Mouse (Mus musculus): Measurements from ENCODE around the gene Wfdc21. TPM values are rescaled to one million over a fixed set of nuclear protein-coding genes. Genes with fewer than 3 reads are reported as not detected.

Gene Wfdc21
- polyA plus RNA-seq, 1 experiment, result not detected

DNA sequence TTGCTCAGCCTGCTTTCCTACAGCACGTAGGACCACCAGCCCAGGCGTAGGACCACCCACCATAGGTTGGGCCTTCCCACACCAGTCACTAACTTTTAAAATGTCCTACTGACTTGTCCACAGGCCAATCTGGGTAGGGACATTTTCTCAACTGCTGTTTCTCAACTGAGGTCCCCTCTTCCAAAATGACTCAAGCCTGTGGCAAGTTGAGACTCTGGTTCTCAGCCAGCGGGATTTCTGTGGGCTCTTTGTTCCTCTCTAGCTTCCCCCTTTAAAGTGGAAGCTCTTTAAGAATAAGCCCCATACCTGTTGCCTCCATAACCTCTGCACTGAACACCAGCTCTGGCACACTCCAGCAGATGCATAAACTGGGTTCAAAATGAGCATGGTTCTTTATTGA lies 3.2 kb upstream of the Wfdc21 start:
- Histone ChIP-seq H3K4me3 (ENCODE audit: insufficient read depth, low read depth, low read length) (no peak overlapping the region), H3K27ac (ENCODE audit: insufficient read depth, low read depth, low read length) (no peak overlapping the region), H3K4me1 (ENCODE audit: control insufficient read depth, insufficient read depth, low read length) (no peaks in the 10 kb centered on the region)
- 83% methylated on average over 3 of the region's 3 CpGs for WGBS
- TF ChIP-seq POLR2A (IDR thresholded peaks at IDR 0.05; ENCODE audit: insufficient read depth, low read depth, low read length) (no peak), CTCF (IDR thresholded peaks at IDR 0.05; ENCODE audit: insufficient read depth, low read depth, low read length) (no peak)

DNA sequence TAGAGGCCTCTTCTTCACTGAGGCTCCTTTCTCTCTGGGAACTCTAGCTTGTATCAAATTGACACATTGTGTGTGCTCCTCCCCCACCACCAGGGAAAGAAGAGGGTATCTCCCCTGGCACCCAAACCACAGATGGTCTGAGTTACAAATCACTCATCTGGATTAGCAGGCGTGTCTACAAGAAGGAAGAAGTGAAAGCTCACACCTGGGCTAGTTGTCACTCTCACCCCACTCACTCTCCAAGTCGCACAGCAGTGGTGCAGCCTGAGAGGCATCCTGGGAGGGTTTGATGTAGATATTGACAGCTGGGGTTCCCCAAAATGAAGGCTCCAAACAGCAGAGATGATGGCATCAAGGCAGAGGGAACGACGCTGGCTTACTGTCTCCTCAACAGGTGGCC lies 588 bp upstream of the Wfdc21 start:
- TF ChIP-seq POLR2A (IDR thresholded peaks at IDR 0.05; ENCODE audit: insufficient read depth, low read depth, low read length) (no peak), CTCF (IDR thresholded peaks at IDR 0.05; ENCODE audit: insufficient read depth, low read depth, low read length) (no peak)
- H3K4me3 ChIP-seq (ENCODE audit: insufficient read depth, low read depth, low read length), result no peak overlapping the region
- WGBS, result 67% methylated on average over 4 of the region's 4 CpGs
- H3K27ac ChIP-seq (ENCODE audit: insufficient read depth, low read depth, low read length), result no peak overlapping the region
- H3K4me1 ChIP-seq (ENCODE audit: control insufficient read depth, insufficient read depth, low read length), result no peaks in the 10 kb centered on the region

GRCm38 (mm10) chr11:83747376-83748265 lies 881 bp downstream of the Wfdc21 start:
- Histone ChIP-seq H3K4me3 (ENCODE audit: insufficient read depth, low read depth, low read length) (no peak overlapping the region), H3K4me1 (ENCODE audit: control insufficient read depth, insufficient read depth, low read length) (no peaks in the 10 kb centered on the region), H3K27ac (ENCODE audit: insufficient read depth, low read depth, low read length) (no peak overlapping the region)
- WGBS, result 63% methylated on average over 6 of the region's 6 CpGs
- TF ChIP-seq POLR2A (IDR thresholded peaks at IDR 0.05; ENCODE audit: insufficient read depth, low read depth, low read length) (no peak), CTCF (IDR thresholded peaks at IDR 0.05; ENCODE audit: insufficient read depth, low read depth, low read length) (no peak)

DNA sequence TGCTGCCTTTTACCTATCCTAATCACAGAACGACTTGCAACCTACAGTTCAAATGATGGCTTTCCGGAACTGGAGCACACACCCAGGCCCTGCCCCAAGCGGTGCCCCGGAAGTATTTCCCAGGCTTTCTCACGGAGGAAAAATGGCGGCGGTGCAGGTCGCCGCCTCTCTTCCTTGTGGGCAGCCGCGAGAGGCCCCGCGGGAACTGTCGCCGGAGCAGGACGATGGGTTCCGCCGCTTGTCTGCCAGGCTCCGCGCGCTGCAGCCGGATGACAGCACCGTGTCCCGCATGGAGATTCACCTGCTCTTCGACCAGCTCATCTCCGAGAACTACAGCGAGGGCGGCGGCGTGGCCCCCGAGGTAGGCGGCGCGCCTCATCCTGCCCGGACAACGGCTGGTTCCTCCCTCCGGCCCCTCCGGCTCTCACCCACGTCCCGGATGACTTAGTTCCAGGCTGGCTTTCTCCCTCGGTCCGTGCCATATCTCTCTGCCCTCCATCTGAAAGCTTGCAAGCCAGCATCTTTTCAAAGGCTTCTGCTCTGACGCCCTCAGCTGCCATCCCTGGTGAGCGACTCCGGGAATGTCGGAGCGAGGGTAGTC lies 6.9 kb downstream of the Wfdc21 start, which contains the start of gene Heatr6:
TSS of gene Heatr6 (plus strand) at position 116 of the 601 bp plus-strand sequence.
- Histone ChIP-seq H3K4me3 (ENCODE audit: insufficient read depth, low read depth, low read length) (peak within 1 kb of the TSS; percentile 95), H3K4me1 (ENCODE audit: control insufficient read depth, insufficient read depth, low read length) (peaks cover 2% of the 10 kb centered on the region; the same call in 1 of the 2 replicates), H3K27ac (ENCODE audit: insufficient read depth, low read depth, low read length) (peak within 1 kb of the TSS; percentile 73)
- under 1% methylated on average over 47 of the region's 47 CpGs for WGBS
- no peak for TF ChIP-seq CTCF (IDR thresholded peaks at IDR 0.05; ENCODE audit: insufficient read depth, low read depth, low read length)
- TF ChIP-seq POLR2A (IDR thresholded peaks at IDR 0.05; ENCODE audit: insufficient read depth, low read depth, low read length), result peak; percentile 42; the same call in 1 of the 2 replicates

GRCm38 (mm10) chr11:83754227-83754626 lies 7.5 kb downstream of the Wfdc21 start:
- Histone ChIP-seq H3K27ac (ENCODE audit: insufficient read depth, low read depth, low read length) (peak overlapping the region; percentile 73), H3K4me3 (ENCODE audit: insufficient read depth, low read depth, low read length) (peak overlapping the region; percentile 95), H3K4me1 (ENCODE audit: control insufficient read depth, insufficient read depth, low read length) (peaks cover 2% of the 10 kb centered on the region; the same call in 1 of the 2 replicates)
- 2% methylated on average over 8 of the region's 8 CpGs for WGBS
- TF ChIP-seq POLR2A (IDR thresholded peaks at IDR 0.05; ENCODE audit: insufficient read depth, low read depth, low read length) (no peak), CTCF (IDR thresholded peaks at IDR 0.05; ENCODE audit: insufficient read depth, low read depth, low read length) (no peak)

DNA sequence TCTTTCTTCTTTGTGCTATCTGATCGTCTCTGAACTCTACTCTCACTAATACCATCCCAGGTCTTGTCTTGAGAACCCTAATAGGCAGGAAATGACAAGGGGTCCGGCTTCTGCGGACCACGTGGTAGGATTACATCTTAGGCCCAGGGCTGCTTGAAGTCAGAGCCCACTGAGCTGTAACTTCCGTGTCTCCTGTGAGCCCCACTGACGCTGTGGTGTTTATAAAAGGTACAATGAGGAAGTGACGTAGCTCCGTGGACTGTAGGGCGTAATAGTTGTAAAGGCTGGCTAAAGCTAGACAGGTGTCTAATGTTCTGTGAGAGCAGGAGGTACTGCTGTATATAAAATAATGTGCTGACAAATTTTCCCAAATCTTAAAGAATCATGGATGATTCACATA lies 20.6 kb downstream of the Wfdc21 start:
- TF ChIP-seq POLR2A (IDR thresholded peaks at IDR 0.05; ENCODE audit: insufficient read depth, low read depth, low read length) (no peak), CTCF (IDR thresholded peaks at IDR 0.05; ENCODE audit: insufficient read depth, low read depth, low read length) (no peak)
- WGBS, result 90% methylated on average over 9 of the region's 9 CpGs
- Histone ChIP-seq H3K4me3 (ENCODE audit: insufficient read depth, low read depth, low read length) (no peak overlapping the region), H3K27ac (ENCODE audit: insufficient read depth, low read depth, low read length) (no peak overlapping the region), H3K4me1 (ENCODE audit: control insufficient read depth, insufficient read depth, low read length) (no peaks in the 10 kb centered on the region)

GRCm38 (mm10) chr11:83768976-83769375 lies 22.2 kb downstream of the Wfdc21 start:
- TF ChIP-seq POLR2A (IDR thresholded peaks at IDR 0.05; ENCODE audit: insufficient read depth, low read depth, low read length) (no peak), CTCF (IDR thresholded peaks at IDR 0.05; ENCODE audit: insufficient read depth, low read depth, low read length) (no peak)
- H3K4me1 ChIP-seq (ENCODE audit: control insufficient read depth, insufficient read depth, low read length), result no peaks in the 10 kb centered on the region
- H3K27ac ChIP-seq (ENCODE audit: insufficient read depth, low read depth, low read length), result no peak overlapping the region
- no peak overlapping the region for H3K4me3 ChIP-seq (ENCODE audit: insufficient read depth, low read depth, low read length)
- WGBS, result 83% methylated on average over 4 of the region's 4 CpGs

DNA sequence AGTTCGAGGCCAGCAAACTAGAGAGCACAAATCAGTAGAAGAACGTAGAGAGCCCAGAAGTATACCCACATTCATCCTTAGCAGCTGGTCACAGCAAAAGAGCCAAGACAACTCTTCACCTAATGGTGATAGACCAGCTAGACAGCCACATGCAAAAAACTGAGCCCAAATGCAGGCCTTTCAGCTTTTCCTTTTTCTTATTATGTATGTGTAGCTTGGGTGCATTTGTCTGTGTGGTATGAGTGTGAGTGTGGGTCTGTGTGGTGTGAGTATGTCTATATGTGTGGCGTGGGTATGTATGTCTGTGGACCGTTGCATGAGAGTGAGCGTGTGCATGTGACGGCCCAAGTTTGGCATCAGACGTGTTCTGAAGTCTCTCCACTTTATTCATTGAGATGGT lies 24.3 kb downstream of the Wfdc21 start:
- WGBS, result 94% methylated on average over 7 of the region's 7 CpGs
- Histone ChIP-seq H3K4me1 (ENCODE audit: control insufficient read depth, insufficient read depth, low read length) (no peaks in the 10 kb centered on the region), H3K27ac (ENCODE audit: insufficient read depth, low read depth, low read length) (no peak overlapping the region), H3K4me3 (ENCODE audit: insufficient read depth, low read depth, low read length) (no peak overlapping the region)
- TF ChIP-seq POLR2A (IDR thresholded peaks at IDR 0.05; ENCODE audit: insufficient read depth, low read depth, low read length), result no peak
- no peak for TF ChIP-seq CTCF (IDR thresholded peaks at IDR 0.05; ENCODE audit: insufficient read depth, low read depth, low read length)

GRCm38 (mm10) chr11:83772341-83772740 lies 25.6 kb downstream of the Wfdc21 start:
- WGBS, result 94% methylated on average over 6 of the region's 6 CpGs
- TF ChIP-seq POLR2A (IDR thresholded peaks at IDR 0.05; ENCODE audit: insufficient read depth, low read depth, low read length) (no peak), CTCF (IDR thresholded peaks at IDR 0.05; ENCODE audit: insufficient read depth, low read depth, low read length) (no peak)
- Histone ChIP-seq H3K4me1 (ENCODE audit: control insufficient read depth, insufficient read depth, low read length) (no peaks in the 10 kb centered on the region), H3K27ac (ENCODE audit: insufficient read depth, low read depth, low read length) (no peak overlapping the region), H3K4me3 (ENCODE audit: insufficient read depth, low read depth, low read length) (no peak overlapping the region)

All from olfactory bulb, adult 2 months (tissue).